Mouse (Mus musculus) lung, postnatal 0 days (tissue): ENCODE measurements around the gene Hoxb9.

Source experiments
- CTCF ChIP-seq: IDR thresholded peaks from 2 replicates; pipeline ENCODE4 v1.5.1; 2016; ENCODE audit warnings: antibody characterized with exemption, mild to moderate bottlenecking
- EP300 ChIP-seq: IDR thresholded peaks from 2 replicates; pipeline ENCODE4 v1.6.1; 2016; ENCODE audit warnings: antibody characterized with exemption, mild to moderate bottlenecking, control low read depth

GRCm38 (mm10) chr11:96316696-96317607 lies 45.7 kb downstream of the Hoxb9 start:
- TF ChIP-seq CTCF (no peak), EP300 (no peak)
